In genomic region chr12:54454606-54455005, GRCm38 (mm10) we compare ENCODE assay signal across 14 mouse cellular contexts.
"Had no signal": no experiment of that assay in that cellular context is flagged by ENCODE, and none has a peak within 500 bp of the region (broad histone marks: within the 10 kb centered on the region; RNA-seq: fewer than 3 reads in every experiment).

No protein-coding gene starts in this region.

- H3K9me3 ChIP-seq: limb, embryonic 13.5 days; midbrain, embryonic 12.5 days; neural tube, embryonic 13.5 days had no signal

- DNase-seq: kidney, adult 8-10 months; kidney, postnatal 25 days; lung, adult 18-20 months; retina, postnatal 1 day; right cerebral cortex, postnatal 4 days; spleen, adult 18-20 months; thymus, postnatal 36 days had no signal

- H3K36me3 ChIP-seq: limb, embryonic 13.5 days; midbrain, embryonic 12.5 days; neural tube, embryonic 13.5 days had no signal

- H3K9ac ChIP-seq: limb, embryonic 13.5 days; liver, embryonic 14.5 days; midbrain, embryonic 12.5 days; neural tube, embryonic 13.5 days had no signal

- ATAC-seq: intestine, postnatal 0 days; midbrain, embryonic 16.5 days had no signal

- H3K4me2 ChIP-seq: limb, embryonic 13.5 days; midbrain, embryonic 12.5 days; neural tube, embryonic 13.5 days had no signal

- H3K27ac ChIP-seq: left cerebral cortex, adult 2 months; limb, embryonic 13.5 days; liver, embryonic 14.5 days; midbrain, embryonic 12.5 days; neural tube, embryonic 13.5 days had no signal

- H3K27me3 ChIP-seq: neural tube, embryonic 13.5 days had no signal

- H3K4me3 ChIP-seq: left cerebral cortex, adult 2 months; limb, embryonic 13.5 days; midbrain, embryonic 12.5 days; neural tube, embryonic 13.5 days had no signal

- H3K4me1 ChIP-seq: midbrain, embryonic 12.5 days had no signal
